Mouse (Mus musculus): ENCODE data around the gene Trim58.
A peak's percentile ranks its signal among the peaks of the same experiment; 100 is the strongest.

The Trim58 gene

GRCm38 (mm10) chr11:58640272-58640867, at the start of gene Trim58:
Gene Trim58 (plus strand): TSS chr11:58640465.
- DNase-seq (ENCODE audit: low spot score in 2 of 2), result peak in 1 of 2 experiments; percentile 6

DNA sequence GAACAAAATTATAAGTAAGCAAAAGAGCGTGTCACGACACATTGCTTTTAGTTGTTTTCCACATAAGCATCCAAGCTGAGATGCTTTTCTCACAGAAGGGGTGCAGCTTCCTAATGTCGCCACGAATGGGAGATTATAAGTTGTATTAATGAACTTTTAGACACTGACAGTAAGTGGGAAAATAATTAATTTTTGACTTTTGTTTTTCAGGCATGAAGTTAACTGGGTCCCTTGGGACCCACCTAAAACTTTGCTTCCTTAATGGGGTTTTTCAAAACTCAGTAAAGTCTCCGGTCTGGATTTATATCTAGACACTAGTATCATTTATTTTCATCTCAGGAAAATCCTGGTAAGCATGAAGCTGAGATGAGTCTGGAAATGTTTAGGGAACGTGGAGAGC, 45.5 kb upstream of the Trim58 start, which contains the start of gene Olfr324:
Olfr324 (plus strand) TSS at position 301 of the 400 bp plus-strand sequence.
- DNase-seq (ENCODE audit: low spot score in 2 of 2), result no peak

DNA sequence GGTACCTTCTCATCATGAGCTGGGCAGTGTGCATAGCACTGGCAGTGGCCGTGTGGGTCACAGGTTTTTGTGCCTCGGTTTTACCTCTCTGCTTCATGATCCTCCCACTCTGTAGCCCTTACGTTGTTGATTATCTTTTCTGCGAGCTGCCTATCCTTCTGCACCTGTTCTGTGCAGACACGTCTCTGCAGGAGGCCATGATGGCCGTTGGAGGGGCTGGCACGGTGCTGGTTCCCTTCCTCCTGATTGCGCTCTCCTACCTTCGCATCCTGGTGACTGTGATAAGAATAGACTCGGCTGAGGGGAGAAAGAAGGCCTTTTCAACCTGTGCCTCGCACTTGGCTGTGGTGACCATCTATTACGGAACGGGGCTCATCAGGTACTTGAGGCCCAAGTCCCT, 42.4 kb upstream of the Trim58 start:
- no peak for DNase-seq (ENCODE audit: low spot score in 2 of 2)

GRCm38 (mm10) chr11:58602062-58602461, 38.2 kb upstream of the Trim58 start:
- no peak for DNase-seq (ENCODE audit: low spot score in 2 of 2)

- no peak for DNase-seq (ENCODE audit: low spot score in 2 of 2)
These were observed 37.3 kb upstream of the Trim58 start for GRCm38 (mm10) chr11:58602800-58603560.

DNA sequence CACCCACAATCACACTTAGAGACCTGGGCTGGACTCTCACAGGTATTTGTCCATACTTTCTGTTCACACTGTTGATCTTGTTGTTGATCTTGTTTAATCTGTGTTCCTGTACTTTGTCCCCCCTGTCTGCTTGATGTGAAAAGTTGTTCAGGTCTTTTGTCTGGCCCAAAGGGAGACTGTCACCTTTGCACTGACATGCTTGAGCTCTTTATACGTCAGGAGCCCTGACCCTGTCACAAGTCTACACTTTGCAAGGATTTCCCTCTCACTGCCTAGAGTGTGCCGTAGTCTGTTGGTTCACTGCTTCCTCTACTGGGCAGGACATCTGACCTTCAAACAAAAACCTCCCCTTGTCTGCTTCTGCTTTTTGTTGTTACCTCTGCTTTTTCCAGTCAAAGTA, 35.6 kb upstream of the Trim58 start:
- no peak for DNase-seq (ENCODE audit: low spot score in 2 of 2)

GRCm38 (mm10) chr11:58605228-58605627, 35.0 kb upstream of the Trim58 start:
- DNase-seq (ENCODE audit: low spot score in 2 of 2), result no peak

GRCm38 (mm10) chr11:58606177-58606919, 33.9 kb upstream of the Trim58 start:
- no peak for DNase-seq (ENCODE audit: low spot score in 2 of 2)

- no peak for DNase-seq (ENCODE audit: low spot score in 2 of 2)
These were observed 33.2 kb upstream of the Trim58 start for GRCm38 (mm10) chr11:58607030-58607429.

DNA sequence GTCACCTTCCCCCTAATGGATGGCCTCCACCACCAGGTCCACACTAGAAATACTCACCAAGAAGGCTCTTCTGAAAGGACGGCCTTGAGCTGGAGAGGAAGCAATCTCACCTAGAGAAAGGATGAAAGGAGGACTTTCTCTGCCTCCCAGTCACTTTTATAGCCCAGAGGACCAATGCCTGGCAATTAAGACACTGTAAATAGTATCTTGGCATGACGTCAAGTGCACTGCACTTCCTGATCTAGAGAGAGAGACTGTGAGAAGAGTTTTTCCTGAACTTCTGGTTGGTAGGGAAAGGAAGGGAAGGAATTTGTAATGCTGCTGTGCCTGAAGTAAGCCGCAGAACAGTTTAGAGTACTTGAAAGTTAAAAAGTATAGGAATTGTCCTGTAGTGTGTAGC, 26.9 kb upstream of the Trim58 start:
- no peak for DNase-seq (ENCODE audit: low spot score in 2 of 2)

DNA sequence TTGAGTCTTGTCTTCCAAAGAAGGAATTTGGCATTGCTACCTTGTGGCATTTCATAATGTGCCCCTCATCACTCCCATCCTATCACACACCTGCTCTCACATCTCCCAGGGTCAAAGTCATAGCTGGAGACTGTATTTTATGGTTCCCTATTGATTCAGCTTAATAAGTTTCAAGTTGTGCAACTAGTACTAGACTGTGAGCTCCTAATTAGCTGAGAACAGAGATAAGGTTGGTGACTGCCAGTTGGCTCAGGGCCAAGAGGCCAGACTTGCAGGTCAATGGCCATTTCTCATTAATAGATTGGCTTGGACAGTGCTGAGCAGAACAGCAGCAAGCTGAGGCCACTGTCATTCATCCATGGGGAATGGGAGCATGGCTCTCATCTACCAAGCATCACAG, 25.7 kb upstream of the Trim58 start:
- no peak for DNase-seq (ENCODE audit: low spot score in 2 of 2)

DNA sequence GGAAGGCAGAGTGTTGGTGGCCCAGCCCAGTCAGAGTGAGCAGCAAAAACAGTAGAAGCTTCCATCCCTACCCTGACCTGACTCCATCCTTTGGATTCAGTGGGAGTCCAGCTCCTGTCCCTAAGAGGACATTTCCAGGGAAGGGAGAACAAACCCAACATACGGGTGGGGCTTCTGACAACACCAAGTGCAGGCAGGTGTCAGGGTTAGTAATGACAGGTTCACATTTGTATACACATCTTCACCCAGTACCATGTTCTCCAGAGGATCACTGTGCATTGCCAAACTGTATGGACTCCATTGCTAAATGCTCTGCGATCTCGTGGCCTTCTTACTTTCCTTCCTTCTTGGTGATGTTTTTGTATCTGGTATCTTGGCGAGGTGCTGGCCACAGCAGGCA, 24.3 kb upstream of the Trim58 start, which contains the start of gene 2210407C18Rik:
2210407C18Rik (minus strand) TSS at position 101 of the 400 bp plus-strand sequence.
- no peak for DNase-seq (ENCODE audit: low spot score in 2 of 2)

GRCm38 (mm10) chr11:58618369-58618768, 21.9 kb upstream of the Trim58 start:
- no peak for DNase-seq (ENCODE audit: low spot score in 2 of 2)

DNA sequence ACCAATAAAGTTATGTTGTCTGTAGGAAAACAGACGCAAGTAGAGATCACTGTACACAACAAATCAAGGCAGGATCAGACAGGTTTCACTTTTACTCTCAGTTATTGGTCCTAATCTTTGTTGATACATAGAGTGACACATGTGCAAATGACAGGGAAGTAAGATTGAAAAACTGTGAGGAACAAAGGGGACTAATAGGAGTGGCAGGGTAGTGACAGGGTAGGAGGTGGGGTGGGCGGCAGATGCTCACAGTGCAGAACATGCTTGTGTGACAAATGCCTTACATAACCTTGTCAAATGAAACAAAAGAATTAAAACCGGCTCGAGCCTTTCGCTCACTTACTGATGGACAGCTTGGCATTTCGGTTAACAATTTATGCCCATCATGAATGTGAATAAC, 21.5 kb upstream of the Trim58 start:
- peak; percentile 9 to 12 for DNase-seq (ENCODE audit: low spot score in 2 of 2)

GRCm38 (mm10) chr11:58626146-58626545, 14.1 kb upstream of the Trim58 start:
- no peak for DNase-seq (ENCODE audit: low spot score in 2 of 2)

DNA sequence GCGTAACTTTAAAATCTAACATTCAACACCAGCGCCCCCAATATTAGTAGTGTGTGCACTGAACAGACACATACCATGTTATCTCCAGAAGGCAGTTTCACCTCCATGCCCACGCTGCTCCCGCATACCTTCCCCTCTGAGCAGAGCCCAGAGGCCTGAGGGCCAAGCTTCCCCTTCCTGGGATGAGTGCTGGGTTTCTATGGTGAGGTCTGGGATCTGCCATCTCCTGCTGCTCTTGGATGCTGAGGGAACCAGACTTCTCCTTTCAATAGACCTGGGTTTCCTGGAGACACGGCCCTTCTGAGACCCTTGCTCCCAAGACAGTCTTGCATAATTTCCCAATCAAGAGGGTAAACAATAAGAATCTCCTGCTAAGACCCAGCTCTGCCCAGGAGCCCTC, 9.9 kb upstream of the Trim58 start, which contains the start of gene Olfr323:
Olfr323 (minus strand) TSS at position 101 of the 400 bp plus-strand sequence.
- DNase-seq (ENCODE audit: low spot score in 2 of 2), result no peak

GRCm38 (mm10) chr11:58634878-58635277, 5.4 kb upstream of the Trim58 start:
- DNase-seq (ENCODE audit: low spot score in 2 of 2), result no peak

DNA sequence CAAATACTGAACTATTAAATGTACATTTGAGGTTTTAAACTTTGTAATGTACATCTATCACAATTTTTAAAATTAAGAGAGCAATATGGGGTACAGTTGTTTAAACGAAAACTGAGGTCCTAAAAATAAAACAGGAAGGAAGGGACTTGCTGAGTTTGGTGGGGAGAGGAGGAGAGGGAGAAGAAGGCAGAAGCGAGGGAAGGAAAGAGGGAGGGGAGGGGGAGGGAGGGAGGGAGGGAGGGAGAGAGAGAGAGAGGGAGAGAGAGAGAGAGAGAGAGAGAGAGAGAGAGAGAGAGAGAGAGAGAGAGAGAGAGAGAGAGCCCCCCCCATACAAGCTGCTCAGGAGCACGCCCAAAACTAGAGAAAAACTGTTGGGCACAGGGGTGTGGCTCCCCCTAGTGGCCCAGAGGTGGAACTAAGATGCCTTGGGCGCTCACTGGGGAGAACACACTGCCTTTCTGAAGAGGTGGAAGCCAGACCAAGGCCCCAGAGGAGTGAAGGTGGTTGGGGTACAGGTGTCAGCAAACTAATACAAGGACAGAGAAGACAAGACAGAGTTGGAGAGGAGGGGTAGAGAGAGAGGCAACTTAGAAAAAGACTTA, 3.8 kb upstream of the Trim58 start:
- DNase-seq (ENCODE audit: low spot score in 2 of 2), result peak; percentile 28 to 48

GRCm38 (mm10) chr11:58638176-58638701, 2.0 kb upstream of the Trim58 start:
- DNase-seq (ENCODE audit: low spot score in 2 of 2), result no peak

- DNase-seq (ENCODE audit: low spot score in 2 of 2), result no peak
These were observed 792 bp downstream of the Trim58 start for GRCm38 (mm10) chr11:58641057-58641456.

GRCm38 (mm10) chr11:58641638-58642358, 1.5 kb downstream of the Trim58 start:
- DNase-seq (ENCODE audit: low spot score in 2 of 2), result no peak
